Mouse (Mus musculus) adrenal gland (tissue): ENCODE data around the gene Thbd.

ENCODE experiments used
- intact Hi-C: fragments of 180-260 bp; cut with DNase I; formaldehyde crosslinking; loops from one replicate; pipeline ENCODE4 v1.15.1; 2025
- long read RNA-seq, 2 experiments: library from polyadenylated mRNA; unstranded; transcript quantifications; one replicate each; pipeline ENCODE4 v2.0.0; 2020; ENCODE audit warnings: borderline replicate concordance in 1 of 2; ENCODE audit not compliant: insufficient replicate concordance in 1 of 2

The Thbd gene
- long read RNA-seq, experiment 1, transcript Thbd-201 (1 exons, 3,723 nt): major isoform, 11 of 11 reads
- long read RNA-seq, experiment 1, partial matches to known transcripts: 0 of 11 reads
- long read RNA-seq, experiment 1, other reads (novel, unspliced or antisense): 0 of 11 reads
- long read RNA-seq, experiment 2, transcript Thbd-201 (1 exons, 3,723 nt): major isoform, 7 of 7 reads
- long read RNA-seq, experiment 2, partial matches to known transcripts: 0 of 7 reads
- long read RNA-seq, experiment 2, other reads (novel, unspliced or antisense): 0 of 7 reads

DNA sequence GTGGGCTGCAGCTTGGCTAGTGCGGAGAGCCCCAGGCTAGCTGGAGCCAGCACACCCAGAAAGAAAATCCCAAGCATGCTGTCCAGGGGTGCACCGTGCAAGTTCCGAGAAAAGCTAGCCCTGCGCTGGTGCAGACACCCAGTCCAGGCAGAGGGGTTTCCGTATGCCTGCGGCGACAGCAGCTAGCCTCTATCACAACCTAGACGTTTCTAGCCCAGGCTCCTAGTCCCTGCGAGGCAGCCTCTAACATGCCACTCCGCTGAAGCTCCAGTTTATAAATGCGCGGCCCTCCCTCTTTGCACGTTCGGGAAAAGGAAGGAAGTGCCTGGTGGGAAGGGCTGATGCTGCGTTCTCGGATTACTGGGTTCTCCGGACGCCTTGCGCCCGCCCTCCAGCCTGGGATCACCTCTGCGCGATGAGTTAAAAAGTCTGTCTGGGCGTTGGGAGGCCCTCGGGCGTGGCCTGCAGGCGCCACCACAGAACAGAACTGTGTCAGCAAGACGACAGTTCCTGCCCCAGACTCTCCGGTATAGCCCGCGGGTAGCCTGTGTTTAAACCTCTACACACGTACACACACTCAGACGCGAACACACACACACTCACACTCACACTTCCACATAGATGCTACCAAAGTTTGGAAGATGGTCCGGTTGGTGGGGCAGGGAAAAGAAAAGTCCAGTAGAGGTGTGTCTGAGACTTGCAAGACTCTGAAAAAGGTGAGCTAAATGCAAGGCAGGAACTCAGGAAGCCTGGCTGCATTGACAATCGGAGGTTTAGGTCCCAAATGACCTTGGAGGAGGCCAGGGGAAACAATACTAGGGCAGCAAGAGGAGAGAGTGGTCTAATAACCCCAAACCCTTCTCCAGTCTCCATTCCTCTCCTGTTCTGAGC is at the start of gene Thbd:
Gene Thbd, minus strand, starts transcription at position 319 of the 891 bp plus-strand sequence.
- intact Hi-C loops: loop anchor here (5.0 kb wide), 4 partner anchors 129 to 286 kb away; no protein-coding TSS in a partner anchor

DNA sequence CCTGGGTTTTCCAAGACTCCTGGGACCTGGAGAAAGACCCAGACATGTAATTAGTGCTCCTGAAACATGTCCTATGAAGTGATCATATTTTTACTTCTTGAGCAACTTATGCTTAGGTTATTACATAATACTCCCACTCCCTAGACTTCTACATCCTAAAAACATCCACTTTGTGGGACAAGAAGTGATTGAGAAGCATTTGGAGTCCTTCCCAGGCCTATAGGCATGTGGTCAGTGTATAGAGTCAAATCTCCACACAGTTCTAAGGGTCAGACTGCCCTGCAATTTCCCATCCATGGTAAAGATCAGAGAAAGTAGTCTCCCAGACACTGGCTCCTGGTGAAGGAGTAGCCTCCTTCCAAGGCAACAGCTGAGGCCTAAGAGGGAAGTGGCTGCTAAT is 47.4 kb upstream of the Thbd start:
- intact Hi-C loops: no loop called here

DNA sequence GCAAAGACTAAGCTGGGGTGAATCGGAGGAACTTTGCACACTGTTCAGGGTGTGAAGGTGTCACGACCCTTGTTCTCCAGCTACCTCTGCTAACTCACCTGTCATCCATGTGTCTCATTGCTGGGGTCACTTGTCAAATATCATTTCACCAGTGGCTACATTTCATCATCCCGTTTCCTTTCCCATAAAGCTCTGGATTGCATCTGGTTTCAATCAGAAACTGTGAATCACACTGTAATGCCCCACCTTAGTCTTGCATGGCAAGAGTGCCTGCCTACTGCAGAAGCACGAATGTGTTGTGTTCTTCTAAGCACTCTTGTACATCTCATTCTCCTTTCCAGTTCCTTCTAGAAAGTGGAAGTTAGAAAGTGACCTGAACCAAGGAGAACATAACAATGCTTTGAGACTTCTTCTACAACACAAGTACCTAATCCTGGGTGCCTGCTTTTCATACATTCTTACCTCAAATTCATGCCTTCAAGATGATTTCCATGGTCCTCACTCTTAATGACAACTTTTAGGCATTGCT is 46.1 kb upstream of the Thbd start:
- intact Hi-C loops: no loop called here

DNA sequence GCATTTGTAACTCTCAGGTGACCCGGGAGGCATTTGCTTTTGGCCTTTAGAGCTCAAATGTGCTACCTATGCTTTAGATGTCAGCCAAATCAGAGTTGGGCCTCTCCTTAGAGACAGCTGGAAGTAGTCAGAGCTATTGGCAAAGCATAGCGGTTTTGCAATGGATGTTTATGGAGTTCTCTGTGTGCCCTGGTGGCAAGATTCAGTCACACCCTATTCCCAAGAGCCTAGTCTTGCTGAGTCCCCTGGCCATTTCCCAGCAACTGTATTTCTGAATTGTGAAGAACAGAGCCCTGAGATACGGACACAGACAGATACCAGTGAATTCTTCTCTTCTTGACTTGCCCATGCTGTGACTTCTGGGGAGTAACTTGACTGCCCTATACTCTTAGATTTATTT is 45.1 kb upstream of the Thbd start:
- intact Hi-C loops: no loop called here

DNA sequence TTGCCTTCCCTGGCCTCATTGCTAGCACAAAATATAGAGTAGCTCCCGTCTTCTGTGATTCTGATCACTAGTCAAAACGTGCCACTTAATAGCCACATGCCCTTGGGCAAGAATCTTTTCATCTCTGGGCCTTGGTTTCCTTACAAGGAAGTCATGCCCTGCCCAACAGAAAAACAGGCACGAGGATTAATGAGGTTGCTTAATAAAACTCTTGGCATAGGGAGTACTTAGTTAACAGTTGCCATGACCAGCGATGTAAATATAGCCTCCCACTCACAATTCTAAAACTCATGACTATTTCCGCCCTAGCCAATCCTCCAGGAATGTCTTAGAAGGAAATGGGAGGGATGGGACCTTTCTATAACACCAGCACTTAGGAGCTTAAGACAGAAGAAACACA is 43.5 kb upstream of the Thbd start:
- intact Hi-C loops: no loop called here

DNA sequence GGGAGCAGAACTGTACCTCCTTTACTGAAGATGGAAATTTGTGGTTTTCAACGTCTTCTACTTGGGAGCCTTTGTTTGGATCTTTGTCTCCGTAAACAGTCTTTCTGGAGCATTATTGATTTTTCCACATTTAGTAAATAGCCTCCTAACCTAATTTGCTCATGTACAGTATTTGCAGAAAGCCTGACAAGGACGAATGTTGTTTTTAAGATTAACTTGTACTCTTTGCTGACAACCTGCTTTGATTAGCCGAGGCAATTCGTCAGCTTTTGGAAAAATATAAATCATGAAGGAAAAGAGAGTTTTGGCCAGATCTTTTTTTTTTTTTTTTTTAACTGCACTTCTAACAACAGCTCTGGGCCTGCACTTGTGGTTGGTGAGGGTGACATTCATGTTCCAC is 42.6 kb upstream of the Thbd start:
- intact Hi-C loops: no loop called here

DNA sequence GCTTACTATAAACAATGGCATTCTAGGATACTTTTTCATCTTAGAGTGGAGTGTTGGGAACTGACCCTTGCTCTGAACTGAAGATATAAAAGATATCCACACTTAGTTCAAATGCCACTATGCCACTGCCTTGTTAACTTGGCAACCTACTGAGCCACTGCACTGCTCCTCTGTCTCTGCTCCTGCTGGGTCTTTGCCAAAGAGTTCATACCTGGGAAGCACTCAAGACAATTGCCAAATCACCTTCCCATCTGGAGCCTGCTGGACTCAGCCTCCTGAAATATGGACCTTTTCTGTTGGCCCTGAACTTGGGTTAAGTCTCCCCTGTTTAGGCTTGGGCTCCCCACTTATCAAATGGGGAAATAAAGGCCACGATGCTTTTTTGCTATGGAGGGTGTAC is 41.7 kb upstream of the Thbd start:
- intact Hi-C loops: no loop called here

DNA sequence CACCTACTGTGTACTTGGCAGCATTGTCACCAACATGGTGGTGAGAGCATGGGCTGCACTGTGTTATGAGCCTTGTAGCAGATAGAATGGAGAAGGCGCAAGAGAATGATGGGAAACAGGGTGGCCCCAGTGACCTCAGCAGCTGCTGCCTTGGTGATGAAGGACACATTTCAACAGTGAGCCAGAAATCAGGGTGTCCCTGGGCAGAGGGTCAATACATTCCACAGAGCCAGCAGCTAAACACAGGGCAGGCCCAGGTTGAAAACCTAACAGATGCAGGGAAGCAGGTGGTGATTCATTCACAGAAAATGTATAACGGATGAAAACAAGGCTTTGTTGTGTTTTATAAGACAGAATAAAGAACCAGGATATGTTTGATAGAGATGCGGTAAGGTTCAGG is 38.5 kb upstream of the Thbd start:
- intact Hi-C loops: no loop called here

DNA sequence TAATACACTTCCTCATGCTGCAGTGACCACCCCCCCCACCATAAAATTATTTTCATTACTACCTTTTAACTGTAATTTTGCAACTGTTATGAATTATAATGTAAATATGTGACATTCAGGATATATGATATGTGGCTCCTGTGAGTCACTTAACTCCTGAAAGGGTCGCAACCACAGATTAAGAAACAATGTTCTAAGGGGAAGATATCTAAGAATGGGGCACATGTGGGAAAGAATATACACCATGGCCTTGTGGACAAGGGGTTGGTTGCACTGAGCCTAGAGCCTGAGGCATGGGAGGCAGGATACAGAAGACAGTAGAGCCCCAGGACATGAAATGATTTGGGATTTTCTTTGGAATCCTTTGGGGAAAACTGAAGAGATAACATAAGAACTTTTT is 37.6 kb upstream of the Thbd start:
- intact Hi-C loops: no loop called here

DNA sequence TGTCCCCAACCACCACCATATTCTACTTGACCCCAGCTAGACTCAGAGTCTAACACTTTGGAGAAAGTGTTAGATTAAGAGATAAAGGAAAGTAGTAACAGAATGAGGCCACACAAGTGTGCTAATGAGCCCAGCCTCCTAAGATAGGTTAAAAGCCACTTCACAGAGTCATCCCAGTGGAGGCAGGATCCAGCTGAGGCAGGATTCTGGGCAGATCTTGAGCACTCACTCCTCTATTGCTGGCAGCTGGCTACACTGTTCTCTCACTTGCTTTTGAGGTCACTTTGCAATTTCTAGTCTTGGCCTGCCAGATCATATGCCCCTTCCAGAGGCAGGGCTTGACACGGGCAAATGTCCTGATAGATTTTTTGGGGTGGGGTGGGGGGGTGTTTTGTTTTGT is 36.5 kb upstream of the Thbd start:
- intact Hi-C loops: no loop called here

DNA sequence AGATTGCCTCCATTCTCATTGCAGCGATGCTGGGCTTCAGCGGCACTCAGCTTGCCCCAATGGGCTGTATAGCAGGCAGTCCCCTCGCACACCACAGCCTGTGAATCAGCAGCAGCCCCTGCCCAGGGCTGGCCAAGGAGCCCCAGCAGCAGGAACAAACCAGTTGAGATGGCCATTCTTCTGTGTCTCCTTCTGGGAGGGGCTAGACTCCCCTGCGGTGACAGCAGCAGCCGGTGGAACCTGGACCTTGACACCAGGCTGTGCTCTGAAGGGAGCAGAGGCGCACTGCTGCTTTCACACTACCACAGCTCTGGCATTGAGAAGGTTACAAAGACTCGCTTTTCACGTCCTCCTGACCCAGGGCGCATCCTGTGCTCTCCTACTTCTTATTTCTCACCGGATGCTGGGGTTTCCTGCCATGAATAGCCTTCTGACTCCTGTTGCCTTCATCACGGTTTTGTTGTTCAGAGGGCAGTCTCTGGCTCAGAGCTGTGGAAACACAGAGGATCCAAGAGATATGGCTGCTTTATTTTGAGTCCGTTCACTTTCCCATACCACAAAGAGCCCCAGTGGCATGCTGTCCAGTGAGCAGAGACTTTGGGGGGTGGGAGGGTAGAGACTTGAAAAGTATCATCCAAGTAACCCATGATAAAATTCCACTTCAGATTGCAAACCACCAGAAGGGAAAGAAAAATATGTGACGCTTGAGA is 35.4 kb upstream of the Thbd start, which contains the start of gene Cd93:
Gene Cd93, minus strand, starts transcription at position 315 of the 710 bp plus-strand sequence.
- intact Hi-C loops: no loop called here

DNA sequence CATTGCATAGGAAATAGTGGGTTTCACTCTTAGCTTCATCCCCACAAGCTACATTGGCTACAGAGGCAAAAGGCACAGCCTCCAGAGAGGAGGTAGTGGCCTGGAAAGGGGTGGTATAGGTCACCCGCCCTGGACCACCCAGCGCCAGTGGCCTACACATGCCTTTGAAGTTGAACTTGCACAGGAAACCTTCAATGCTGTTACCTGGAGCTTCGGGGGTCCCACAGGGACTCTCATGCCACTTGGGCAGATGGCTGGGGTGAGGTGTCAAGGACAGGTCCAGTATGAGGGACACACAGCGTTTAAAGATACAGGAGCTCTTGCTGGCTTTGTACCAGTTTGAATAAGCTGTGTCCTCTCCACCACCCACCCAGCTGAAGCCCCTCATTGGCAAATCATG is 34.7 kb upstream of the Thbd start:
- intact Hi-C loops: no loop called here

DNA sequence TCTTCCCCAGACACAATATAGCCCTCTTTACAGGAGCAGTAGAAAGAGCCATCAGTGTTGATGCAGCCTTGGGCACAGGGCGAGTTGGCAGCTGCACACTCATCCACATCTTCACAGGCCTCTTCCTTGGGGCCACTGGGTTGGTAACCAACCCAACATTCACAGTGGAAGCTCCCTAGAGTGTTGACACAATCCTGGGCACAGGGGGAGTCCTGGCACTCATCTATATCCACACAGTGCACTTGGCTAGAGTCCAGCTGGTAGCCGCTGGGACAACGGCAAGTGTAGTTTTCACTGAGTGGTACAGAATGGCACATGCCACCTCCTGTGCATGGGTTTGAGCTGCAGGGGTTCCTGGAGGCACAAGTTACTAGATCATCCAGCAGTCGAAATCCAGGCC is 34.2 kb upstream of the Thbd start:
- intact Hi-C loops: no loop called here

DNA sequence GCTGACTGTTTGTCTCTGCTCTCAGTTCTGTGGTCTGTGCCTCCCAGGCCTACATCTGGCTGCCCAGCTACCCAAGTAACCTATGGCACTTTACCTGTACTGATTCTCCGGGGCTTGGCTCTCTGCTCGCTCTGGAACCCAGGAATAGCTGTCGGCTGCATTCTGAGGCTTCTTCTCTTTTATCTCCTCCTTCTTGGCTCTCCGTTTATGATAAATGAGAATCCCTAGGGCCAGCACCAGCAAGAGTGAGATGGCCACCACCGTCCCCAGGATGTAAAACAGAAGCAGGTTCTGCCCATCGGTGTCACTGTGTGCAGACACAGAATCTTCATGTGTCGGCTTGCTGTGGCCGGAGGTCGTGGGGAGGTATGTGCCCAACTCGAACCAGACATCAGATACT is 33.4 kb upstream of the Thbd start:
- intact Hi-C loops: no loop called here

DNA sequence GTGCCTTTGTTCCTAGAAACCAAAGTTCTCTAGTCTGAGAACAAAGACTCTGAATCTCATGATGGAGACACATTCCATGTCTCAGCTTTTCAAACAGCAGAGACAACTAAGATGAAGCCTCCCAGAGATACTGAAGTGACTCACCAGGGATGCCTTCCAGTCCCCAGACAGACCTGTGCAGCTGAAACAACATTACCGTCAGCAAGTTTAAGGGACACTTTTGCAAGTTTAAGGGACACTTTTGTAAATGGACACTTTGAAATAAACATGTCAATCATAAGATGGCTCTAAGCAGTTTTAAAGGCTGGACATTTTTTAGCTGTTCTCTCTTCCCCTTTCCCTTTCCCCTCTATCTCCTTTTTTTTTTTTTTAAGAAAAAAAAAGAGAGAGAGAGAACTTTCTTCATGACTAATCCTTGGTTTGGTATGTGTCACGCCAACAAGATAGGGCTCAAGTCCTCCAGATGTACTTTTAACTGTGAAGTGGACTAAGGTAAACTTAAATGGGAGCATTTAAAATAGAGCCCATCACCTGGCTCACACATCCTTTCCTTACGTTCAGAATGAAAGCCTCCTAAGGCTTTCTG is 31.8 kb upstream of the Thbd start:
- intact Hi-C loops: no loop called here

DNA sequence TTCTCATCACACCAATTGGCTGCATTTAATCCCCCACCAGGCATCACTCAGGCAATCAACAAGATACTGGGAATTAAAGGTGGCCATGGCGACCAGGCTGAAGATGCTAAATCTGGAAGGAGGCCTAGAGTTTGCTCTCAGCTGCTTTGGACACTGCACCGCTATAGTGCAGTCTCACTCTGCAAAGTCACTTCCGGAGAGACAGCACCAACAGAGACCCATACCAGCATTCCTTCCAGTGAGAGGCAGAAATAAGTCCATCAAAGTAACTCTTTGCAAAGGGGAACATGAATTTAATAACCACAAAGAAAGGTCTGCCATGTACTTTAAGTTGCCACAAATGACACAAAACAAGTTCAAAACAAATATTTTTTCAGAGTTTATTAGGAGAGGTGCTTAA is 28.3 kb upstream of the Thbd start:
- intact Hi-C loops: no loop called here

DNA sequence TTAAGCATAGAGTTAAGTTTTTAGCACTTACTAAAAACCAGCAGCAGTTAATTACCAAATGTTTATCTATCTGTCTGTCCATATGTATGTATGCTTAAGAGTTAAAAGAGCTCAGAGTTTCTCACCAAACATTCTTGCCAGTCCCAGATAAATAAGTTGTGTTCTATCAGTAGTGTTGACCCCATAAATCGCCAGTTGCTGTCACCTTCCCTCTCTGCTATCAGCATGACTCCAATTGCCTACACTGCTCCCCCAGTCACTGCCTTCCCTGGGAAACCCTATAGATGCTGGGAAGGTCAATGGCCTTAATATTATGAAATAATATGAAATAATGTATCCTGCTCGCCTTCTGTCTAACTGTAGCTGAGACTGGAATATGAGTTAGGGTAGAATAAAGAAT is 24.4 kb upstream of the Thbd start:
- intact Hi-C loops: no loop called here

DNA sequence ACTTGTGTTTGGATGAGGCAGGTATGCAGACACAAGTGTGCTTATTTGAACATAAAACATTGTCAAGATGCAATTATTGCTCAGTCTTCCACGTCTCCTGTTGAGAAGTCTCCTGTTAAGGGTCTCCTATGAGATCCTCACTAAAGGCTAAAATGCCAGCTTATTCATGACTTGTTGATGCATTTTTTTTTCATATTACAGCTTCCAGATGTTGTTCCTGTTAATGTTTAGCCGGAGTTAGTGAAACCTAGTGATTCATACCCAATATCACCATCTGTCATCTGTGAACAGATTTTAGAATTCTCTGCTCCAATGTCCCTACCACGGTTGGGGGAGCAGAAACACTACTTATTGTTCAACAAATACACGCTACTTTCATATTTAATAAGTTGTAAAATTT is 23.0 kb upstream of the Thbd start:
- intact Hi-C loops: no loop called here

DNA sequence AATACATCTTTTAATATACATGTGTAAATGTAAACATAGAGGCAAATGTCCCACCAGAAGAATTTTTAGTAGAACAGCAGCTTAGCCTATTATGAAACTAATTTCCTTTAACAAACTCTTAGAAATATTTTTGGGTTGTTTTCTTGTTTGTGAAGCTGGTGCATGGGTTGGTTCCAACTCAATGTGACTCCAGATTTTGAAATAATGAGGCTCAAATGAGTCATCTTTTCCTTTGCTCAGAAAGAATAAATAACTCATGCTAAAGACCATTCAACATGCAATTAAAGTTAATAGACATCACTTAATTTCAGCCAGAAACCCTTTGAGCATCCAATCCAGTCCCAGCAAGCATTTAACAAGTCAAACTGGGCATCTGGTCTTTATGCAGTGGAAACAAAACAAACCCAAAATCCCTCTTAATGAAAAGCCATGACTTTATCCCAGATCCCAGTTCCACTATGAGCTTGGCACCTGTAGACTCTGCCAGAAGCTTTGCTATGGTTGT is 21.1 kb upstream of the Thbd start:
- intact Hi-C loops: no loop called here

DNA sequence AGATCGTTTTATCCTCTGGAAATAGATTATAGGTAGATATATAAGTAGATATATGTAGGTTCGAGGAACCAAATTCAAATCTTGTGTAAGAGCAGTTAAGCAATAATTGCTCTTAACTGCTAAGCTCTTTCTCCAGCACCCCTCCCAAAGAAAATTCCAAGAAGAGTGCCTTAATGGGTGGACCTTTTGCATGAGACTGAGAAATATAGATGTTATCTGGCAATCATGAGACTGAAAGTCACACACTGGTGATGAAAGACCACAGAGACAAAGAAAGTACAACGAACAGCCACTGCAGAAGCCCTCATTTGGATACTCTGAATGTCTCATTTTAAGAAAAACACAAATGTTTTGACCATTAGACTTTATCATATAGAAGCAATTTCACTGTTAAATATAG is 20.5 kb upstream of the Thbd start:
- intact Hi-C loops: no loop called here

DNA sequence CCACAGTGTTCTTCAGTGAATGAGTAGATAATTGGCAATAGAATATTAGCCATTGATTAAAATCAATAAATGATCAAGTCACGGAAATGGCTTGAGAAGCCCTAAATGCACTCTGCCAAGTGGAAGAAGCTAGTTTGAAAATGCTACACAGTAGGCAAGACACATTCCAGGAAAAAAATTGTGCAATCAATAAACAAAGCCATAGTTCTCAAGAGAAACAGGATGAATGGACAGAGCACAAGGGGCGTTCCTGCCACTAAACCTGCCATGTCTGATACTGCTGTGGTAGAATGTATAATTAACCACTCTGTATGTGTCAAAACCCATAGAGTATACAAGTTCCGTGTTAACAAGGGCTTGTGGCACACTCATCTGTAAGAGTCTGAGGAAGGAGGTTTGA is 19.6 kb upstream of the Thbd start:
- intact Hi-C loops: no loop called here
